Mouse (Mus musculus): ENCODE measurements at regions not wholly inside any gene's neighbourhood (a gene's known extent, or its start where the extent isn't known, plus 50 kb on each side); places are given as distances from the start of the nearest gene placed in this dataset.
A peak's percentile ranks its signal among the peaks of the same experiment; 100 is the strongest.

DNA sequence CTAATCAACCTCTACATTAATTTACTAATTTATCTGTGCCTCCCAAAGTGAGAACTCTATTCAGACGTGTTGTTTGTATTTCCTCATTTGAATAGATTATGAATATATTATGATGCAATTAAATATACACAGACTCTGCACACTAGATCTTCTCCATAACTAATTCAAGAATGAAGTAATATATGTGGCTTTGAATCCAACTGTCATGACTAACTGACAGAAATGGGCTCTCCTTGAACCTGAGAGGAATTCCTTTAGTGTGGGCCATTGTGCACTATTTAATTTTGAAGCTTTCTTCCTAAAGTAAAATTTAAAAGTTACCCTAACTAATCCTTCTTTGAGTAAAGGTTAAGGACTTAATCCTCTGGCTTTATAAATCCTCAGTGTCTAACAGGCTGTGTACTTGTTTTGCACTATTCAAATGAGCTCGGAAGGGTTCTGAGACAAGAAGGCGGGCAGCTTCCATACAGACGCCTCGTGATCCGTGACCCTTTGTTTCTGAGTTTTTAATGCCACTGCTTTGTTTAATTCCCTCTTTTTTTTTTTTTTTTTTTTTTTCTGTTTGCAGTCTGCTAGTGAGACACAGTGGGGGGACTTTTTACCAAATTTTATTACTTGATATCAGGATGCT, 128.0 kb upstream of the Sox2 start:
- no peak for DNase-seq

DNA sequence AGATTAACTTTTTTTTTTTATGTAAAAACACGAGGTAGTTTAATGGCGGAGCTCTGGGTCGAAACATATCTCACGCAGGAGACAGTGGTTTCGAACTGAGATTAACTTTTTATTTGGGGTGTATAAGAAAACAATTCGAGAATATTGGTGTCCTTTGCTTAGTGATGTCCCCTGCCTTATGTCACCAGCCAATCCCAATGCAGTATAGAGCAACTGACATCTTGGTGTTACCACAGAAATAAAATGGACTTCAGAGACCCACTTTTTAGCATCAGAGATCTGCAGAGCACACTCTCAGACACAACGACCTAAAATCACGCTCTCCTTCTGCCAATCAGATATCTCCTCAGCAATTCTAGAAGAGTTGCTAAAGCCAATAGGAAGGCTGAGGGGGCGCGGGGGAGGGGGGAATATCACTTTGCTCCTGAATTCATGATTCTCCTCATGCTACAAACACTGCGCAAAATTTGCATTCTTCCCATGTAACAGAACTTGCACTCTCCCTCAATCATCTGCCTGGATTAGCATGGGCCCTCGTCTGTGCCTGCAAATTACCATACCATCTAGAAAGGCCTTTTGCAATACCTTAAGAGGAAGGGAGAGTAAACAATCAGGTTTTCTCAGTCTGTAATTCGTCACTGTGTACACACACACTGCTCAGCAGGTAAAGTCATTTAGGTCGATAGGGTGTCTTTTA, 128.7 kb upstream of the Sox2 start:
- DNase-seq, result no peak

- DNase-seq, result peak; percentile 8
These were observed 137.6 kb upstream of the Sox2 start for GRCm38 (mm10) chr3:34512503-34513145.

GRCm38 (mm10) chr3:34510723-34511122, 139.5 kb upstream of the Sox2 start:
- DNase-seq, result no peak

- DNase-seq, result no peak
These were observed 141.0 kb upstream of the Sox2 start for GRCm38 (mm10) chr3:34509160-34509559.

DNA sequence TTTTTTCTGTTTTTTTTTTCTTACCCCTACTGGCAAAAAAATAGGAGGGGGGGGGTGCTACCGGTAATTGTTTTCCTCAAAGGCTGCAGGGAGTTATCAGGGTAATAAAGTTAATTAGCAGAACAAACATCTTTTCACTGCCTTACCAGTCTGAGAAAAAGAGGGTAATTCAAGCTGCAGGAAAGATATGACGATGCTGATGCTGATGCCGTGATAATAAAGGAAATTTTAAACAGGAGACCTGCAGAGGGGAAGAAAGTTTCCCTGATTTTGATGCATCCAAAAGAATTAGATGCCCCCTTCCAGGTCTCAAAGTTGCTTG, 145.7 kb upstream of the Sox2 start:
- DNase-seq, result no peak

GRCm38 (mm10) chr3:34503874-34504572, 146.2 kb upstream of the Sox2 start:
- DNase-seq, result no peak

DNA sequence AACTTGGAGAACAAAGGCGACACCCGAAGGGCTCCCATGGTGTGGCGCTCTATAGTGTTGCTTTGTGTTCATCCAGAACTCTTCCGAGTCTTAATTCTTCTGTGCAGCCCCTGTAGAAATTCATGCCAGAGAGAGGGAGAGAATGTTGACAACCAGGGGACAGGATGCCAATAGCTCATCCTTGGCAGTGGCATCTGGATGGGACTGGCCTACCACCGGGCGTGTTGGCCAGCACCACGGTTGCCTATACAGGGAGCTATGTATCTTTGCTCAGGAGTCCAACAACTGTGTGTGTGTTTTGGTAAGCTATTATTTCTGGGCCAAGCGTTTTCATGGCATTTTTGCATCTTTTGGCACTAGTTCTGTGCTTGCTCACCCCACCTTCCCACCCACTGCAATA, 153.4 kb upstream of the Sox2 start:
- no peak for DNase-seq

DNA sequence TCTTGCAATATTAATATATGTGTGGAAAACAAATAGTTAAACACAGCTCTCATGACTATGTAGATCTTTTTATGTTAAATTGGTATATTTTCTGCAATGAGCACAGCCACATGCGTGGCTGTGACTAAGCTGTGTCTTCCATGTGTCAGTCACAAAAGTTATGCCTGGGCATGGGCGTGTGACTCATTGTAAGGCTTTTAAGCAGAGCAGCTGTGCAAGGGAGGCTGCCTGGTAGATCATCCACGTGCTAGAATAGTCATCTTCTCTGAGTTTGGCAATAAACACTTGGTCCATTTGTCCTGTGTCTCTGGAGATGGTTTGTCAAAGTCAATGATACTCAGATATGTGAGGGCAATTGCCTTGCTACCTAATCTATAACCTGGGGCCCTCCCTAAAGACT, 154.6 kb upstream of the Sox2 start:
- DNase-seq, result peak; percentile 69

DNA sequence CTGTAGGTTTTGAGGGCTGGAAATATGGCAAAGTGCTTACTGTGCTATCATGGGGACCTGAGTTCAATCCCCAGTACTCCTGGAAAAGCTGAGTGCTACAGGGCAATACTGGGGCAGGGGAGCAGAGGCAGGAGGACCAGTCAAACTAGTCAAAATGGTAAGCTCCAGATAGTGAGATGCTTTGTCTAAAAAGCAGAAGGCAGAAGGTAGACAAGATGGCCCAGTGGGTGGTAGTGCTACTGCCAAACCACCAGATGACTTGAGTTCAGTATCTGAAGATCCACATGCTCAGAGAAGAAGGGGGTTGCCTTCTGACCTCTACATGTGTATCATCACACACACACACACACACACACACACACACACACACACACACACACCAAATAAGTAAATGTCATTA, 156.3 kb upstream of the Sox2 start:
- no peak for DNase-seq

DNA sequence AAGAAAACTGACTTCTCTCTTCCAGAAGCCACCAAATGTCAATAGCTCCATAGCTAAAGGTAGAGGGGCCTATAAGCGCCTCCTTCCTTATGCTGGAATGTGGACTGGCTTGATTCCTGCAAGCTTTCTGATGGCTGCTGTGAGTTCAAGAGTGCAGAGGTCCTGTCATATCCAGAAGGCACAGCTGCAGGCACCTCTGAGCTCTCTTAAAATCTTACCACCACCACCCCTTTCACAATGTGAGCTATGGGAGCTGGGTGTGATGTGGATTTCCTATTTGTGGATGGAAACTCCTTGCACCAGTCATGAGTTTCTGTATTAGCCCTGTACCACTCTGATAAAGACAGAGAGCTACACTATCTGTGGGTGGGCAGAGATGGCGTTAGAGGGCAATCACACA, 161.2 kb upstream of the Sox2 start:
- no peak for DNase-seq

- no peak for DNase-seq
These were observed 163.7 kb upstream of the Sox2 start for GRCm38 (mm10) chr3:34486441-34487050.

- DNase-seq, result no peak
These were observed 164.6 kb upstream of the Sox2 start for GRCm38 (mm10) chr3:34485345-34486223.

GRCm38 (mm10) chr3:34483934-34484333, 166.3 kb upstream of the Sox2 start:
- DNase-seq, result no peak

GRCm38 (mm10) chr3:34481821-34482713, 168.1 kb upstream of the Sox2 start:
- DNase-seq, result no peak

- DNase-seq, result no peak
These were observed 168.9 kb upstream of the Sox2 start for GRCm38 (mm10) chr3:34481314-34481713.

DNA sequence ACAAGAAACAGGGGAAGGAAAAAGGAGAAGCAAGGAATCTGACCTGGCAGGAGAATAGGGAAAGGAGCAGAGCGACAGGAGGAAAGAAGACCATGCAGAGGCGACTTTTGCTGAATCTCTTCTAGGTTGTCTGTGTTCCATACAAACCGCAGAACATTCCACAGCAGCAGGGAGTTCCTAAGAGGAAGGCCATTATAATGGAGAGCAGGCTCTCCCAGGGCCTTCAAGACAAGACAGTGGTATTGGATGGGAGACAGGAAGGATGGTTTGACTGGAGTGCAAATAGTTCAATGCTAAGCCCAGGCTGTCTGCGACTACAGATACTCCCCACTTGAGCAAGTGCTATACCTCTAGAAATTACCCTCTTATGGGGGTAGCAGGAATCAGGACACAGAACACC, 176.1 kb upstream of the Sox2 start:
- DNase-seq, result no peak

DNA sequence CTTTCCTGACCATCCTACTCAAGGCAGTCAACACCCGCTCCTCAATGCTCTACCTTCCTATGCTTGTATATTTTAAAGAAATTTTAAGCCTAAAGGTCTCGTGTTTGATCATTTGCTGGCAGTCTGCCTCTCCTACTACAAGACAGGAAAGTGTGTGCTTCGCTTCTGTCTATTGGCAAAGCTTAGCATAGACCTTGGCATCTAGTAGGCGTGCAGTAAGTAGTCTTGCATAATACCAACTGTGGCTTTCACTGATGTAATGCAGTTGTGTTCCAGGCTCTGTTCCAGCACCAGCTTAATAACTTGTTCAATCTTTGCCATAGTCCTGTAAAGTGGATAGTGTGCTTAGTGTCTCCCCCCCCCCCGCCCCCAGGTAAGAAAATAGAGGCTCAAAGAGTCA, 179.5 kb upstream of the Sox2 start:
- DNase-seq, result peak; percentile 10

DNA sequence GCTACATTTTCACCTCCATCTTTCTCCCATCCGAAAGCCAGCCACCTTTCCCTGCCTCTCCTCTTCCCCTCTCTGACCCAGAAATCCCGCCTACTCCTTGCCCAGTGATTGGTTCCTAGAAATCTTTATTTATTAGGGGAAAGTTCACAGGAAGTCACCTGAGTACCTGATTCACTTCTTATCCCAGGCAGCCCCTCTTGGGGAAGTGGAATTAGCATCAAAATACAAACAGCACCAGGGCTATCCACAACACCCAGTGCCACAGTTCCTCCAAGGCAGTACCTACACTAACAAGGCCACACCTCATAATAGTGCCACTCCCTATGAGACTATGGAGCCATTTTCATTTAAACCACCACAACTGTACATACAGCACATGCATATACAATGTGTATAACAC, 180.3 kb upstream of the Sox2 start:
- DNase-seq, result no peak

DNA sequence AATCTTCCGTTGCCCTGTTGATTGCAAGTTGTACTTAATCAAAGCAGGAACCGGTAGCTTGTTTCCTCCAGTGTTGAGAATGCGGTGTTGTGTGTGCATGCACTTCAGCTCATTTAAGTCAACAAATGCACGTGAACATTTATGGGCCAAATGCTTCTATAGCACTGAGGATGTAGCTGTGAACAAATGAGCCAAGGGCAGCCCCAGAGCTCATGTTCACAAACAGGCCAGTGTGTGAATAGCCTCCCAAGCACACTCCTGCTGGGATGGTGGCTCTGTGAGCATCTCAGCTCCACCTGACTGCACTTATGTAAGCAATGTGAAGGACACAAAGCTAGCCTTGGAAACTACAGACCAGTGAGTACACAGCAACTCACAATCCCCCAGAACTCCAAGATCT, 183.9 kb upstream of the Sox2 start:
- no peak for DNase-seq

All from right cerebral cortex, adult 18-20 months (tissue).